Mouse (Mus musculus): Measurements from ENCODE around the gene Ctsw.
A peak's percentile ranks its signal among the peaks of the same experiment; 100 is the strongest.

The Ctsw gene

GRCm38 (mm10) chr19:5430408-5430807 is 37.9 kb downstream of the Ctsw start:
- DNase-seq (ENCODE audit: low spot score), result no peak

GRCm38 (mm10) chr19:5429806-5430205 is 38.5 kb downstream of the Ctsw start:
- DNase-seq (ENCODE audit: low spot score), result peak; percentile 87

GRCm38 (mm10) chr19:5429219-5429618 is 39.1 kb downstream of the Ctsw start:
- no peak for DNase-seq (ENCODE audit: low spot score)

DNA sequence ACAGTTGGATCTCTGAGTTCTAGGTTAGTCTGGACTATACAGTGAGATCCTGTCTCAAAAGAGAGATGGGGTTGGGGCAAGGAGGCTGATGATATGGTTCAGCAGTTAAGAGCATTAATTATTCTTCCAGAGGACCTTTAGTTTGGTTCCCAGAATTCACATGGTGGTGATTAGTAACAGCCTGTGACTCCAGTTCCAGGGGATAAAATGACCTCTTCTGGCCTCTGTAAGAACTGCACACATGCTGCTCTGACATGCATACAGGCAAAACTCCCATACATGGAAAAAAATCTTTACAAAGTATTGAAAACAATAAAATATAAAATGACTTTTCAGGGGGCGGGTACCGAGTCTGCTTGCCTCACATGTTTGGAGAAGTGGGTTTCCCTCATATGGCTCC is 40.2 kb downstream of the Ctsw start:
- peak; percentile 80 for DNase-seq (ENCODE audit: low spot score)

- no peak for DNase-seq (ENCODE audit: low spot score)
Measured at GRCm38 (mm10) chr19:5426640-5427290, 41.5 kb downstream of the Ctsw start.

DNA sequence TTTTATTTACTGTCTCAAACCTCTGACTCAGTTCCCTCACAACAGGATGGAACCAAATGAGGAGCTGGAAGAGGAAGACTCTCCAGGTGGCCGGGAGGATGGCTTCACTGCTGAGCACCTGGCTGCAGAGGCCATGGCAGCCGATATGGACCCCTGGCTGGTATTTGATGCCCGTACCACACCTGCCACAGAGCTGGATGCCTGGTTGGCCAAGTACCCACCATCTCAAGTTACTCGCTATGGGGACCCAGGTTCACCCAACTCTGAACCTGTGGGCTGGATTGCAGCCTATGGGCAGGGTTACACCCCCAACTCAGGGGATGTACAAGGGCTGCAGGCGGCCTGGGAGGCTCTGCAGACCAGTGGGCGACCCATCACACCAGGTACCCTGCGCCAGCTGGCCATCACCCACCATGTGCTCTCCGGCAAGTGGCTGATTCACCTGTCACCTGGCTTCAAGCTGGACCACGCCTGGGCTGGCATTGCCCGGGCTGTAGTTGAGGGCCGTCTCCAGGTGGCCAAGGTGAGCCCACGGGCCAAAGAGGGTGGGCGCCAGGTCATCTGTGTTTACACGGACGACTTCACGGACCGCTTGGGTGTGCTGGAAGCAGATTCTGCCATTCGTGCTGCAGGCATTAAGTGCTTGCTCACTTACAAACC is 42.3 kb downstream of the Ctsw start:
- DNase-seq (ENCODE audit: low spot score), result no peak

- DNase-seq (ENCODE audit: low spot score), result peak; percentile 98
Measured at GRCm38 (mm10) chr19:5424782-5425741, 43.2 kb downstream of the Ctsw start, which contains the start of the genes Drap1 and AI837181. Gene Drap1 (minus strand): TSS chr19:5424979. Gene AI837181 (plus strand): TSS chr19:5425144.

- no peak for DNase-seq (ENCODE audit: low spot score)
Measured at GRCm38 (mm10) chr19:5424092-5424781, 44.1 kb downstream of the Ctsw start.

DNA sequence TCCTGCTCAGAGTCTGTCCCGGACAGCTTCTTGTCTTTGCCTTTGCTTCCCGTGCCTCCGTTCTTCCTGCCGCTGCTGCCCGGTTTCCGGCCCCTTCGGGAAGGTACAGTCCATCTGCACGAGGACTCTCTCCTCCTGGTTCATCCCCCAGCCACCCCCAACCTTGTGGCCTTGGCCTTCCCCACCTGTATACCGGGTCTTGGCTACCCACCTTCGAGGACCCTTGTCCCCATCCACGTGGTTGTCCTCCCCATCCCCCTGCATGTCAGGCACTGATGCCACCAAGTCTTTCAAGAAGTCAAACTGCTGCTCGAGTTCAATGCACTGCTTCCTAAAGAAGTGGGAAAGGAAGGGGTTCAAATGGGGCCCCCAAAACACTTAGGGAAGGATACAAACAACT is 44.7 kb downstream of the Ctsw start:
- DNase-seq (ENCODE audit: low spot score), result no peak

DNA sequence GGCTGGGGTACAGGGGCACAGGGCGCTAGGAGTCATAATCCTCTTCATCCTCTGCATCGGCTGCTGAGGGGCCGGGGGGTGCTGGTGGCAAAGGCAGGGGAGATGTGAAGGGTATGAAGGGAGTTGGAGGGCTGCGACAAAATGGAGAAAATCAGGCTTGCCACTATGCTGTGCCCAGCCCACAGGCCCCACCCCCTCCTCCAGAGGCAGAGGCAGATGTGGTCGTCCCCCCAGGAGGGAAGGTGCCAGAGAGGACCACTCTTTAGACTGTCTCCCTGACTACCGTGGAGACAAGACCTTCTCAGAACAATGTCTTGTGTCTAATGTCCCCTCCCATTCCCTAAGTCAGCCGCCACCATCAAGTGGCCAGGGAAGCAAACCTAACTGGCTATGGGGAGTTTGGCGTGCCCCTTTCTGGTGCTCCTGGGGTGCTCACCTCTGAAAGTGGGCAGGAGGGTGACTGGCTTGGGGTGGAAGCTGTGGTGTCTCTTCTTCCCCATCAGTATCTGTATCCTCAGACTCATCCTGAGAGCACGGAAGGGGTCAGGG is 45.3 kb downstream of the Ctsw start:
- no peak for DNase-seq (ENCODE audit: low spot score)

GRCm38 (mm10) chr19:5422267-5422666 is 46.0 kb downstream of the Ctsw start:
- DNase-seq (ENCODE audit: low spot score), result no peak

GRCm38 (mm10) chr19:5421784-5422183 is 46.5 kb downstream of the Ctsw start:
- no peak for DNase-seq (ENCODE audit: low spot score)

DNA sequence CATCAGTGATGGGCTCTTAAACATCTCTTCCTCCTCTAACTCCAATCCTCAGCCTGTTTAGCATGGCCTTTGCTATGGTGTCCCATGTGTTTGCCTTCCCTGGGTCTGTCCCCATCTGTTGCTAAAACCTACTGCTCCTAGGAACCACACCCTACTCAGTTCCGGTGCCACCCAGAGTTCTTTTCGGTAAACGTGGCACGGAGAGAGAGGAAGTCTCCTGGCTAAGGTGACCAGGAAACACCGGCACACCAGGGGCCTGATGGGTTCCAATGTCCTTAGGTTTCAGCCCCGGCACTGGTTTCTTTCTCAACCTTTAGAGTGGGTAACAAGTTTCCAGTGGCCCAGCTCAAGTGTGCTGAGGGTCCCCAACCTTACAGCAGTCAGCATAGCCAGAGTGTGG is 47.7 kb downstream of the Ctsw start:
- no peak for DNase-seq (ENCODE audit: low spot score)

DNA sequence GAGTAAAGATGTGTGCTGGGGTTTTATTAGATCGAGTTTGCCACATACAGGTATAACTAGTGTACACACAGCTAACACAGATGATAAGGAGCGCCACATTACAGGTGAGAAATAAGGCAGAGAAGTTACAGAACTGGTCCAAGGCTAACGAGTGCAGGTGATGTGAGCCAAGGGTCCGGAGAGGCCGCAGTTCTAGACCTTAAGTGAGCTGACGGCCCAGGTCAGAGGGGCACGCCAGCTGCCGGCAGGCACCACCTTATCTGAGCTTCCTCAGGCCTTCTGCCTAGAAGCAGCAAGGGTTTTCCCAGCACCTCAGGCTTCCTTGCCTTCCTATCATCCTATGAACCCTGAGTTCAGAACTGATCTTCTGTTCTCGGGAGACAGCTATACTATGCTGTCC is 48.7 kb downstream of the Ctsw start:
- no peak for DNase-seq (ENCODE audit: low spot score)

DNA sequence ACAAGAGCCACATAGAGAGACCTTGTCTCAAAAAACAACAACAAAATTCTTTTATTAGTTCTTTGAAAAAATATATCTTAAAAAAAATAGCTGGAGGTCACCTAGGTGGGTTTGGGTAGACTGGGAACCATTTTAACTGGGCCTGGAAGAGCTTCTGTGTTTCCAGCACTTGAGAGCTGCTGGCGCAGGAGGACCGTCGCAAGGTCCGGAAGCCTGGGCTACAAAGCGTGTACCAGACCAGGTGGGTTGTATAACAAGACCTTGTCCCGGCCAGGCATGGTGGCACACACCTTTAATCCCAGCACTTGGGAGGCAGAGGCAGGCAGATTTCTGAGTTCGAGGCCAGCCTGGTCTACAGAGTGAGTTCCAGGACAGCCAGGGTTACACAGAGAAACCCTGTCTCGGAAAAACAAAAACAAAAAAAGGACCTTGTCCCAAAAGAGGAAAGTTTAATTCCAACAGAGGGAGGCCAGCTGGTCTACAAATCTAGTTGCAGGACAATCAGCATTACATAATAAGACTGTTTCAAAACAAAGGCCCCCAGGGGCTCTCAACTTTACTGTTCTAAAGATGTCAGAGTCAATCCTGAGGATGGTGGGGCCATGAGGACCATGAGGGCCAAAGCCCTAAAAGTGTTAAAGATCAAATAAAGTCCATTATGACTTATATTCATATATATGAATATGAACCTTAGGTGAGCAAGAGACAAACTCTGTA is 49.4 kb downstream of the Ctsw start:
- no peak for DNase-seq (ENCODE audit: low spot score)

All from adipocyte (in vitro differentiated cells).